Mouse (Mus musculus): ENCODE measurements at regions not wholly inside any gene's neighbourhood (a gene's known extent, or its start where the extent isn't known, plus 50 kb on each side); places are given as distances from the start of the nearest gene placed in this dataset.

- TF ChIP-seq GABPA (IDR thresholded peaks at IDR 0.05; ENCODE audit: insufficient replicate concordance, low read depth, low read length) (no peak), POLR2A (IDR thresholded peaks at IDR 0.05; ENCODE audit: low read depth, low read length) (no peak), RAD21 (IDR thresholded peaks at IDR 0.05; ENCODE audit: low read depth, low read length) (no peak), PAX5 (IDR thresholded peaks at IDR 0.05; ENCODE audit: low read length) (no peak), HCFC1 (IDR thresholded peaks at IDR 0.05; ENCODE audit: low read depth, low read length) (no peak), E2F4 (IDR thresholded peaks at IDR 0.05; ENCODE audit: insufficient replicate concordance, low read depth, low read length) (no peak)
Measured at GRCm38 (mm10) chr4:153175077-153175476, 307.5 kb downstream of the Ajap1 start.
